Mouse (Mus musculus): ENCODE results near the gene Arih2.

DNA sequence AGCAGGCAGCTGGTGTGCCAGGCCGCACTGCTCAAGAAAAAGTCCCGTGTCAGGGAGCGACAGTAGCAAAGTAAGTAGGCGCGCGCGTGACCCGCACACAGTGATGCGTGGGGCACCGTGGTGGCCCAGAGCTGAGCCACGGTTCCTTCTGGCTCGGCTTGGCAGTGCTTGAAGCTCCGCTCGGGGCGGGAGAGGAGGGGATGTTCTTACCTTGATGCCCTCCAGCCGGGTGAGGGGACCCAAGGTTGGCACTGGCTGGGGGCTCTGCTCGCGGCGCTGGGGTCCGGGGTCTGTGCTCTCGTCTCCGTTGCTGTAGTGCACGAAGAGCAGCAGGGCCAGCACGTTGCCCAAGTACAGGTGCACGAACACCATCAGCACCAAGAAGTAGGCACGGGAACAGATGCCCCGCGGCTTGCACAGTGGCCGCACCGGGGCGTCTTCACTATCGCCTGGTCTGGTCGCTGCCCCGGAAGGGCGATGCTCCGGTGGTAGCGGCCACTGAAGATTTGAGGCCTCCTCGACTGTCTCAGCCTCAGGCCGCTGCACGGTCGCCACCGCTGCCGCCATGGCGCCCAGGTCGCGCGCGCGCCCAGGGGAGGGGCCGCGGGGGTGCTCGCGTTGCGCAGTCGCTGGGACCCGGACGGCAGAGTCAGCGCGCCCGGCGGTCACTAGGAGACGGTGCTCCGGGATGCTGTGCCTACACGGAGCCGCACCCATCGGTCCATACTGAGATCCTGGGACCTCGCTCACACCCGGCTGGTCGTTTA lies 52.0 kb downstream of the Arih2 start, which contains the start of gene P4htm:
- no peak for TF ChIP-seq CTCF (IDR thresholded peaks at IDR 0.05; ENCODE audit: low read depth, low read length)
- no peak for TF ChIP-seq POLR2A (IDR thresholded peaks at IDR 0.05; ENCODE audit: extremely low read depth, insufficient read depth, low read length)
